Mouse (Mus musculus) cerebral cortex, adult 2 months (tissue): ENCODE measurements around the gene Mrrf.

Source experiments
- WGBS: fragments of 180-500 bp; shearing (Covaris S2); methylation state at CpG from one replicate; pipeline ENCODE4 v1.1.7; 2018; 5-methylcytosine and 5-hydroxymethylcytosine counted together

The Mrrf gene

DNA sequence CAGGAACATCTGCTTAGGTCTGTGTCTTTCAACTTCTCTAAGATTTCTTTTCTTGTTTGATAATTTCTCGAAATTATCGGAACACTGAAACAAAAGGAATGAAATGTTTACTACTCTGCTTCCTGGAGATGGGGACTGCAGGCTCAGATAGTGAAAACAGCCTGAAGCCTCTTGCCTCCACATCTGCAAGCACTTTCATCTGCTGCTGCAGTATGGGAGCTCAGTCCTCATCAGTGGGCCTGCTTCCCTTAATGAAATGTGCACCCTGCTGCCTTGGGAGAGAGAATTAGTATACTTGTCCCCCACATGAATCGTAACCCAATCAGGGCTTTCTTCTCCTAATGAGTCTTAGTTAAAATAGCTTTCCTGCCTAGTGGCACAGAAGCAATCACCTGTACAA, 7.1 kb upstream of the Mrrf start:
- 72% methylated on average over 3 of the region's 3 CpGs for WGBS

DNA sequence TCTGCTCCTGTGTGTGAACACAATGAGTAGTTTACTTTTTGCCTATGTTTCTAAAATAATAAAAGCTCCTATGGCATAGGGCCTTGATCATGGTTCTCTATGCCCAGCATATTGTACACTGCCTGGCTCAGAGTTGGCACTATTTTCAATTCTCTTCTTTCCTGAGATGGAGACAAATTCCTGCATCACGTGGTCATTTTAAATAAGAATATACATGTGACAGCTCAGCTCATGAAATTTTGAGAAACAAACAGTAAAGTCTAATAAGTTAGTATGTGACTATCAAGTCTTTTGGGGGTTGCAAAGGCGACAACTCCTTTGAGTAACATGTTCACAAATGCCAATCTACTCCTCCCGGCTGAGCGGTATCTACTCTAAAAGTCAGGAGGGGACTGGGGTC, 302 bp upstream of the Mrrf start:
- under 1% methylated on average over 4 of the region's 4 CpGs for WGBS

DNA sequence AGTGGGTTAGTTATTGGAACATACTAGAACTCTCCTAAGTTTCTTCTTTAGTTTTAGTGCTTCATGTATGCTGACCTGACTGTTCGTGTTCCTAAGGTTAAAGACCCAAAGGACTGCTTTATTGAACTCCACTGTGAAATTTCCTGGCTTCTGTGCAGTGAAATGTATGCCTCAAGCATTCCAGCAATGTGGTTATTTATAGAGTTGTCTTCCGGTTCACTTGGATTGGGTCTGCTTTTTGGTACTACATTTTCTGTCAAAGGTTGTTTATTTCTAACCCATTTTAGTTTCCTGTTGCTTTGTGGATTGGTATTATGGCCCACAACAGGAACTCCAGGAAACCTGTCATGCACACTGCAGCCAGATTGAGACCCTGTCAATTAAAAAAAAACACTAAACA, 2.9 kb downstream of the Mrrf start:
- WGBS = 58% methylated on average over 2 of the region's 2 CpGs

DNA sequence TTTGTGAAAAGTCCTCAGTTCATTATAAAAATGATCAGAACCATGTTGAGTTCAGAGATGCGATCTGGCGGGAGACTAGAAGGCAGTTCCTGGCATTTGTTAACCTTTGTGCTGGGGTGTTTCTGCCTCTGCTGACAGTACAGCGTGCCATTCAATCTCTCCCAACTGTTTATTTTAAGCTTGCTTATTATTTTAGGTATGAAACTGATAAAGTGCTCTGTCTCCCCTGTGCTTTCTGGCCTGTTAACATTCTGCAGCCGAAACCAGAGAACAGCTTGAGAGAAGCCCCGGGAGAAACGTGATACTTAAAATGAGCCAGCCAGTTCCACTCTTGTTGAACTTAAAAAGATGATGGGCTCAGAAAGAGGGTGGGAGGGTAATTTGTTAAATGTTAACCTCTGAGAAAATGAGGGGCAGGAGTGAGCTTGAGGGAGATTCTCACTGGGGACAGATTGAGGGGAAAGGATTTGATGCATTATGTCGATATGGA, 12.7 kb downstream of the Mrrf start:
- WGBS = 85% methylated on average over 7 of the region's 7 CpGs

DNA sequence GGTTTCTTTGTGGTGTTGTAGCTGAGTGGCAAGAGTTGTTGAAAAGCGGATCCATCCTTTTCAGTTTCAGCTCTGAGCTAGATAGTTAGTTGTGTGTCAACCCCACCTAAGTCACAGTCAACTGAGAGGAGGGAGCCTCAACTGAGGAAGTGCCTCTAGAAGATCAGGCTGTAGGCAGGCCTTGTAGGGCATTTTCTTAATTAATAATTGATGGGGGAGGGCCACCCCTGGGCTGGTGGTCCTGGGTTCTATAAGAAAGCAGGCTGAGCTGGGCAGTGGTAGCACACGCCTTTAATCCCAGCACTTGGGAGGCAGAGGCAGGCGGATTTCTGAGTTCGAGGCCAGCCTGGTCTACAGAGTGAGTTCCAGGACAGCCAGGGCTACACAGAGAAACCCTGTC, 16.2 kb downstream of the Mrrf start:
- WGBS = over 99% methylated on average over 4 of the region's 4 CpGs

DNA sequence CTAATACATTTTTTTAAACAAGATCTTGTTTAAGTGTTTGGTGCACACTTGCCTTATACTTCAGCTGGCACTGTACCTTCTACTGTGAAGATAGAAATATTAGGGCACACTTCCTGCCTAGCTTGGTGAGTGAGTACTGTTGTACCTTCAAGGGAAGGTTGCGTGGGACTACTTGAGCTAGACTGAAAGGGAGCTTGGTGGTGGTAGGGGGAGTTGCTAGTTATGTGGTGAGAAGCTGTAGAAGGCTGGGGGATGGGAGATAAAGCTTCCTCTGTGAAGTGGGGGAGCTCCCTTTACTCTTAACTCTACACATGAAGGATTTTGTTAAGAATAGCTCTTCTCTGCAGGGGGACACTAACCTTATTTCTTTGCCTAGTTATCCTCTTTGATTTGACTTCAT, 21.3 kb downstream of the Mrrf start:
- WGBS = 88% methylated on average over 1 of the region's 1 CpGs

DNA sequence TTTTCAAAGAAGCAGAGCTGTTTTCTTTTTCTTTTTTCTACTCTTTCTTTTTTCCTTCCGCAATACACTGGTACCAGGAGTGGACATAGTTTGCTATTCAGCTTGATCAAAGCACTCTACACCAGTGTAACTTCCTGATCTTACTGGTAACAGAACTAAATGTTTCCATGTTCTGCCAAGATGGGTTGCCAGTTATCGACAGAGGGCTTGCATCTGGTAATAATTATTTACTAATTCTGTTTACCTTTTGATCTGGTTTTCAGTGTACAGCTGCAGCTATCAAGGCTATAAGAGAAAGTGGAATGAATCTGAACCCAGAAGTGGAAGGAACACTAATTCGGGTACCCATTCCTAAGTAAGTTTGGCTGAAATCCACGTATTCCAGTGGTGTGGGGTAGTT, 23.1 kb downstream of the Mrrf start:
- WGBS = 84% methylated on average over 4 of the region's 4 CpGs

DNA sequence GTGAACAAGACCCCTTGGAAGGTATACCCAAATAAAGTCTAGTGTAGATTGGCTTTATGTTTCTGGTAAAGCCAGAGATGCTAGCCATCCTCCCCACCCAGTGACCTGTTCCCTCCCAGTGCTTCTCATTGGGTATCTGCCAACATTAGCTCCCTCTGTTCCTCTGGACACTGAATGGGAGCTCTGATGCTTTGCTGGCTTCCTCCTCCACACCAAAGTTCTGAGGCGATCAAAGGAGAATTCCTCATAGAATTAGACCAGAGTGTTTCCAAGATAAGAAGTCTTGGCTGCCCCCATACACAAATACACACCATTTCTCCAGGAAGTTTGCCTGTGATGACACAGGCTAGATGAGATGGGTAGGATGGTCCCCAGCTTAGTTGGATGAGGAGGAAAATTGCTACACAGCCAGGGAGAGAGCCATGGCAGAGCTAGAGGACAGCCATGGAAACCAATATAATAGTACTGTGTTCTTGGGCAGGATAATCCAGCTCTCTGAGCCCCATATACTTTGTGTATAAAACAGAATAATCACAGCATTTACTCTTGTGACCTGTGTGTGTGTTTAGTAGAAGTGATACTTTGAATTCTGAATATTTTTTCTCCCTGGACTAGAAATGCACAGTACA, 31.9 kb downstream of the Mrrf start:
- WGBS = 47% methylated on average over 1 of the region's 1 CpGs

DNA sequence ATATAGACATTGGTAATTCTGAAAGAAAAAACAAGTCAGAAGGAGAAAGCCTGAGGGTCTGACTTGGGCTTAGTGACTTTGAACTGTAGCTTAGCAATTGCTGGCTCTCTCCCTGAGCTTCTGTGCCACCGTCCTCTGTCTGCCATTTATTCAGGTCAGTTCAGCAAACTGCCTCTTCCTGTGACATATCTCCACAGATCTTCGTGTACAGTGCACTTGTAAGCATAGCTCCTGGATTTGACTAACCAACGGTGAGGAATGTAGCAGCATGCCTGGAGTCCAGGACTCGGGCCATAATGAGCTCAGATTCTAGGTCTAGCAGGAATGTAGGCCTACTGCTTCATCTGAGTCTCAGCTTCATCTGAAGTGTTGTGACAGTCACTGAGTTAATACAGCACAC, 33.0 kb downstream of the Mrrf start:
- WGBS = 74% methylated on average over 4 of the region's 4 CpGs

DNA sequence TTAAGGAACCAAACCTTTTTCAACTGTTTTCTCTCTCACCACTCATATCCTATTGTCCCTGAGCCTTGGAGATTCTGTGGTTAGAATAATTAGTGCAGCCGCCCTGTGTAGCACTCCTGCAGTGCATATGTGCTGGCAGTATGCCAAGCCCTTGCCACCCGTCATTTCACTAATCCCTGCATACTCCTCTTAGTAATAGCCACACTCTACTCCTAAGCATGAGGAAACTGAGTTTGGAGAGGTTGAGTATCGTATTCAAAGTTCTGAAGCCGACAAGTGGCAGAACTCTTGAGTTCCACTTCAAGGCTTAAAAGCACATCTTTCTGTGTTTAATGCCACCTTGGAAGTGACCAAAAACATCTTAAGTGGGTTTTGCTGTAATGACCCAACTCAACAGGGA, 35.9 kb downstream of the Mrrf start:
- WGBS = 73% methylated on average over 4 of the region's 4 CpGs

DNA sequence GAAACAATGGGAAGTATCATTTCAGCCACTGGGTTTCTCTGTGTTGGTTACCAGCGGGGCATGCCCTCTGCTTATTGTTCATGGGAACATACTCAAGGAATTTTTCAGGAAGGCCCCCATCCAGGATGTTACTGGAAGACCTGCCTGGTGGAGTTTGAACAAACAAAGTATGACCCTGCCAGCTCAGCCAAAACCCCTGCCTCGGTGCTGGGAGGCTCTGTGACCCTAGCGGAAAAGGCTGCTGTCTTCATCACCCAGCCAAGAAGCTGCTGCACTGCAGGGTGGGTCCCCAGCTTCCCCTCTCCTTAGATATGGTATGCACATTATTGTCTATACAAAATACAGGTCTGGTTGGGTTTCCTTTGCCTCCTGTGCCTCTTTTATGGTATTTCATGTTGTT, 36.4 kb downstream of the Mrrf start:
- WGBS = 83% methylated on average over 3 of the region's 3 CpGs

DNA sequence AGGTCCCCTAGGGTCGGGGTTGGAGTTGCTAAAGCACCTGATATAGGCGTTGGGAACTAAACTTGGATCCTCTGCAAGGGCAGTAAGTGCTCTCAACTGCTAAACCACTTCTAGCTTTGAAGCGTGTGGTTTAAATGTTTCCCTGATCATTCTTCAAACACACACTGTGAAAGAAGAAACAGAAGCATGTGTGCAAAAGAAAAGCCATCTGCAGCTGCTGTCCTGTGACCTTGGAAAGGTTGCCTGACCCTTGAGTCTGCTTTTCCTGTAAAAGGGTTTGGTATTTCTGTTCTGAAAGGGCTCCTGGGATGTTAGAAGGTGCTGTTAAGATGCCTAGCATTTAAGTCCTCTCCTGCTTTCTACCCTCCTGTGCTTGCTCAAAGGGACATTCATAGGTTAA, 43.3 kb downstream of the Mrrf start:
- WGBS = 85% methylated on average over 3 of the region's 3 CpGs

DNA sequence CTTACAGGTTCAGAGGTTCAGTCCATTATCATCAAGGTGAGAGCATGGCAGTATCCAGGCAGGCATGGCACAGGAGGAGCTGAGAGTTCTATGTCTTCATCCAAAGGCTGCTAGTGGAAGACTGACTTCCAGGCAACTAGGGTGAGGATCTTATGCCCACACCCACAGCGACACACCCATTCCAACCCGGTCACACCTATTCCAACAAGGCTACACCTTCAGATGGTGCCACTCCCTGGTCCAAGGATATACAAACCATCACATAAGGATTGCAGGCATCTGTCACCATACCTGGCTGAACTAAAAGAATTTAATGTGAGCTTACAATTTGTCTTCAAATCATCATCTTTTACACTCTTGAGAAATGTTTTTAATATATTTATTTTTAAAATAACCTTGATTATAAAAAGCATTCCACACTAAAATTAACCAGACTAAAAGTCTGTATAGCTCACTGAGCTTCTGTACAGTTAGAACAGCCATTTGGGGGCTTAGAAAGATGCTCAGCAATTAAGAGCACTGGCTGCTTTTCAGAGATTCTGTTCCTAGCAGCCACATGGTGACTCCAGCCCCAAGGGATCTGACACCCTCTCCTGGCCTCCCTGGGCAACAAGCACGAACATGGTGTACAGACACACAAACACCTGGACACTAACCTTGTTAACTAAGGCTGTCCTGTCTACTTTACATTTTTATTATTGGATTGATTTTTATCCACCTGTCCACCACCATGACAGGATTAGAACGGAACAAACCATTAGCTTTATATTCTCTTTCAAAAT, 45.6 kb downstream of the Mrrf start:
- 92% methylated on average over 4 of the region's 4 CpGs for WGBS

DNA sequence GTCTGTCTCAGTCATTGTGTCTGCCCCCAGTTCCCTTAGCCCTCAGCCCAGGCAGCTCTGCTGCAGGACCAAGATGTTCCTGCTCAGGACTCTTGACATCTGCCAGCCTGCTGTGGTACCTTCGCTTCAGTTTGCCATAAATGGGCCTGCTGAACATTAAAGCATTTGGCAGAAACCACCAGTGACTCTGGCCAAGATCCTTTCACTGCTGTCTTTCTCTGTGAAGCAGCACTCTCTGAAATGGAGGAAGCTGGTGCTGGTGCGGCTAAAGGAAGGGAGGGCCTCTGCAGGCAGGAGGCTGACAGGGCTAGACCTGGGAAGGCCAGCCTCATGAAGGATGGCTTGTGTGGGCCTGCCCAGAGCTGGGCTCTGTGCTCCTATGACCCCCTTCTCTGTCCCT, 47.1 kb downstream of the Mrrf start:
- WGBS = 21% methylated on average over 2 of the region's 2 CpGs

DNA sequence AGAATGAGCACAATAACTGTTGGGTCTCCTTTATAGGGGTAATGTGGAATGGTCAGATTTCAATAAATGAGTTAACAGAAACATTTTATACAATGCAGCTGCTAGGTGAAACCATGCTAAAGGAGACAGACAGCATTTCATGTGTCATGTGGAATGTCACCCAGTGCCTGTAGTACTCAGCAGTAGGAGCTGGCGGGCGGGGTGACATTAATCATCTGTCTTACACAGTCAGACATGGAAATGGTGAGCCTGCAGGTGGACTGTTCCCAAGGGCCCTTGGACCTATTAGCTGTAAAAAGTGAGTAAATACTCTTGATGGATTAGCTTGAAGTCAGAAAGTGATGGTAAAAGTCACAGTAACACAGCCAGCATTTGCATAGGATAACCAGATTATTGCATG, 48.0 kb downstream of the Mrrf start:
- whole genome bisulfite sequencing = 96% methylated on average over 2 of the region's 2 CpGs

DNA sequence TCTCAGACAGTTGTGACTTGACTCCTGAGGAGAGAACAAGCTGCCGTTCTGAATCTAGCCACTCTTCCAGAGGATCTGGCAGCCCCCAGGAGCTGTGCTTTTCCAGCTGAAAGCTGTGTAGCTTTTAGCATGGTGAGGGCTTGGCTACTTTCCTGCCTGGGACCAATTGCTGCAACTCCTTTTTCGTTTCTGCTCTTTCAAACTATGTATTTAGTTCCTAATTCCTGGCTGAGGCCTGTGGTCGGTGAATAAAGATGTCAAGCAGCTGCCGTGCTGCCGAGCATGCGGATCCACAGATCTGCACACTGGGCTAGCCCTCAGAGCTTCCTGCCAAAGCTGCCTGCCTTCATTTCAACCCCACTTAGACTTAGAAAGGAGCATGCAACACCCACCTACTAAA, 48.7 kb downstream of the Mrrf start:
- 30% methylated on average over 6 of the region's 6 CpGs for WGBS

DNA sequence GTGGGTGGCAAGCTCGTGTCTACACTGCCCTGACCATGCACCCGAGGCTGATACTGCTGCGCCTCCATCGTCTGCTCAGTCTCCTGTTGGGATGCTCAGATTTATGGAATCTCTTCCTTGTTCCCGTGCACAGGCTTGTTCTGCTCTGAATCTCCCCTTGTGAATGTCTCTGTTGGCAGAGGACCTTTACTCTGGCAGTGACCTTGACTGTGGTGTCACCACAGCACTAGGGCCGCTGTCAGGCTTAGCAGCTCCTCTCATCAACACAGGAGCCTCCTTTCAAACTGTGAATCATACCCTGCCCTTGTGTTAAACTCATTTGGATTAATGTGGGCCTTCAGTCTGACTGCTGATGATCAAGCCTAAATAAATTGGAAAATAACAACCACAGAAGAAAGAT, 53.0 kb downstream of the Mrrf start:
- WGBS = 80% methylated on average over 6 of the region's 6 CpGs

DNA sequence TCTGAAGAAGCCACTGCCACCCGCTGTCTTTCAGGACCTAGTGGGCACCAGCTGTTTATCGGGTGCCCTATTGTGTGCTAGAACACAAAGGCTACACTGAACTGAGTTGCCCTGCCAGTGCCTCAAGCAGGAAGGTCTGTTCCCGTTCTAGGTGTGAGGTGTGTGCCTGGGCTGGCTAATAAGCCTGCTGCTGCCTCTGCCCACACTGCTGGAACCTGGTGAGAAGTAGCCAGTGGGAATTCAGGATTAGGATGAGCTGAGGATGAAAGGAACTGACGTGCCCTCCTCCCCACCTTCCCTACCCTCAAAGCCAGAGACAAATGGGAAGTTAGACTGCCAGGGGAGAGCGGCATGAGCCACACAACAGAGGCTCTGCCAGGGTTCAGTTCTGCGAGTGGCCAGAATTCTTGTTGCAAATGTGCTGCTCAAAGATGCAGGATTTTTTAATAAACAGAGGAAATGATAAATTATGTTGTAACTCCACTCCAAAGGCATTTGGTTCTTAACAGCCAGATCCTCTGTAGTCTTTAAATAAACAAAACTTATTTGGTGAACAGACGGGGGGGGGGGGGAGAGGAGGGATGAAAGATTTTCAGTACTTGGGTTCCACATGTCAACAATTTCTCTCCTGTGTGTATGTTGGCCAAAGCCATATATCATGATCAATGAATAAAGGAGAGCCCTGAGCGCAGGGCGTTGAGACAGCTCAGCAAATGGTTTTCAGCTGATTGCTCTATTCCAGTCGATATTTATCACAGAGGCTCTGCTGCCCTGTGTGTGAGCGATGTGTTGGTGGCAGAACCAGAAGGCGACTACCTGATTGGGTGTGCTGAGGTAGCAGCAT, 55.1 kb downstream of the Mrrf start:
- 64% methylated on average over 12 of the region's 12 CpGs for WGBS

DNA sequence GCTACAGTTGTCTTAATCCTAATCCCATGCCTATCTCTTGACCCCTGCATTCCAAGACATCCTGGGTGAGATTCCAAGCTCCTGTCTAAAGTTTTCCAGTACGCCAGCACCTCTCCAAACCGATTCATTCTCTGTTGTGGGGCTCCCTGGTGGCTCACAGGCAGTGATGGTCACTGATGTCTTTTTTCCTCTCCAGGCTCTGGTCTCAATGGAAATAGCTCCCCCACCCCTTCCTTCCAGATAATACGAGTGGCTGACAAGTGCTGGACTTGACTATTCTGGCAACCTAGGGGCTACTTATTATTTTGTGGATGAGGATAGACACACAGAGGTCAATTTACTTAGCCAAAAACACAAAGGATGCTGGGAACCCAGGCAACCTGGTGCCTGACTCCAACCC, 60.8 kb downstream of the Mrrf start:
- WGBS = 74% methylated on average over 3 of the region's 3 CpGs

DNA sequence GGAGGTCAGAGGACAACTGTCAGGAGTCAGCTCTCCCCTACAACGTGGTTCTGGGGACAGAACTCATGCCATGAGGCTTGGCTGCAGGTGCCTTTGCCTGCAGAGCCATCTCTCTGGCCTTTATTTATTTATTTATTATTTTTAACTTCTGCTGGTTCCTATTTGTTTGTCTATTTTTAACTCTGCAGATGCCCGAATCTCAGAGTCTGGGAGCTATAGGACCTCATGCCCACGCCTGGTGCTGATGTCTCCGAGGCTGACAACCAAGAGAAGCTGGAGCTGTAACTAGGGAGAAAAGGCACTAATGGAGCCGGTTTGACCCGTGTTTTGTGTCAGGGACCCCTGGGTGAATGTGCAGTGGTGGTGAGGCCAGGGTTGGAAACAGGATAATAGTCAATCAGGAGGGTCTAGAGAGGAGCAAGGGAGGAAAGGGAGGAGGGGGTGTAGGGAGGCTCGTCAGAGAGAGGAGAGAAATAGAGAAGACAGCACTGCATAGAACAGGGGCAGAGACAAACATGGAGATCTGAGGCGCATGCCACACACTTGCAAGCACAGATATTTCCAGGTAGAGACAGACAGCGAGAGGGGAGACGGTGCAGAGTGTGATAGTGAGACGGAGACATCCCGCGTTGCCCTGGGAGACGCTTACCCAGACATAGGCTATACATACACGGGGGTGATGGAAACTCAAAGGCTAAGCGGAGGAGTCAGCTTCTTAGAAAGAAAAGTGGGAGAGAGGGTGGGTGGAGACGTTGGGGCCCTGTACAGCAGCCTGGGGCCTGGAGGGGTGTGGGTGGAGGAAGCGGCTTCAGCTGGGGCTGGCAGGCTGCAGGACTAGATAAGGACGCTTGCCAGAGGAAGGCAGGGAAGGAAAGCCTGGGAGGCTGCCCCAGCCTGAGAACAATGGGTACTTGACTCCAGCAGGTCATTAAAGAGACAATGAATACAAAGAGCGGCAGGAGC, 62.0 kb downstream of the Mrrf start:
- WGBS = 18% methylated on average over 20 of the region's 20 CpGs

DNA sequence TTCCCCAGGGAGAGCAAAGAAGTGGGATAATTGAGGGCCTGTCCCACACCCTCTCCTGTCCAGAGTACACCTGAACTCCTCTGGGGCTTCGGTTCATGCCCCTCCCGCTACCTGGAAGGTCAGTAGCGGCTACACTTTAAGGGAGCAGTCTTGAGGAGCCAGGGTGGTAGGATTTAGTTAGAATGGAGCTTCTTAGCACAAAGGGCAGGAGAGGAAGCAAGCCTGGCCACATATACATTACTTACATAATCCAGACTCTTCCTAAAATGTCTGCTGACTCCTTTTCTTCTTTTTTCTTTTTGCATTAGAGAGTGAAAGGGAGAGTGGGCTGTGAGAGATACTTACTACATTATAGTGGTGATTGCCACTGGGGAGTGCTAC, 62.7 kb downstream of the Mrrf start:
- WGBS = 29% methylated on average over 3 of the region's 3 CpGs

DNA sequence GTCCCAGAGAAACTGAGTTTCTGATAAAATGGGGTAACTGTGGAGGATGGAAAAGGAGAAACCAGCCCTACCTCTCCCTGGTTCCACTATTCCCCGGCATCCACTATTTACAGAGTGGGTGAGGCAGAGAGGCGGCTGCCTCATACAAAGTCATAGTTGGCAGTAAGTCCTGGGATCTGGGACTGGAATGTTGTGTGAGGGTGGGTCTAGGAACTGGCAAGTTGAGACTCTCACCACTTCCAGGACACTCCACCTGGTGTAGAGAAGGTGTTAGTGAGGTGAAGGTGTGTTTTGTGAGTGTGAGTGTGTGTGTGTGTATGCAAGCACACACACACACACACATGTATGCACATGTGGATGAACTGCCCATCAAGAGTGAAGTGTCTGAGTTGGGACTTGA, 64.6 kb downstream of the Mrrf start:
- 57% methylated on average over 2 of the region's 2 CpGs for WGBS
